Mouse (Mus musculus) layer of hippocampus, adult 11-12 months (tissue): Measurements from ENCODE around the gene Ckm.
A peak's percentile ranks its signal among the peaks of the same experiment; 100 is the strongest.

Source experiments
- DNase-seq: peaks from one replicate; pipeline ENCODE4 v3.0.0; 2022; ENCODE audit warnings: low spot score

The Ckm gene

DNA sequence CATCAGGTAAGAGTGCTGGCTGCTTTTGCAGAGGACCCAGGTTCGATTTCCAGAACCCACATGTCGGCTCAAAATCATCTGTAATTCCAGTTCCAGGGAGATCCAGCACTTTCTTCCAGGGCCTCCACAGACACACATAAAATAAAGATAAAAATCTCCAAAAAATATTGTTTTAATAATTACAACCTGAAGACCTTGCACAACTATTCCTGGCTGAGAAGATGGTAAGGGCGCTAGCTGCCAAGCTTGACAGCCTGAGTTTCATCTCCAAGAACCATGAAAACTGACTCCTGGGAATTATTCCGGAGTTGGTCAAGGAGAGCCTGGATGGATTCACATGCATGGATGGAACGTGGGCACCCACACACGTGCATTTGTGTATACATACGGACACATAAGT is at the start of gene Ckm:
Gene Ckm, plus strand, starts transcription at position 301 of the 400 bp plus-strand sequence.
- no peak for DNase-seq

DNA sequence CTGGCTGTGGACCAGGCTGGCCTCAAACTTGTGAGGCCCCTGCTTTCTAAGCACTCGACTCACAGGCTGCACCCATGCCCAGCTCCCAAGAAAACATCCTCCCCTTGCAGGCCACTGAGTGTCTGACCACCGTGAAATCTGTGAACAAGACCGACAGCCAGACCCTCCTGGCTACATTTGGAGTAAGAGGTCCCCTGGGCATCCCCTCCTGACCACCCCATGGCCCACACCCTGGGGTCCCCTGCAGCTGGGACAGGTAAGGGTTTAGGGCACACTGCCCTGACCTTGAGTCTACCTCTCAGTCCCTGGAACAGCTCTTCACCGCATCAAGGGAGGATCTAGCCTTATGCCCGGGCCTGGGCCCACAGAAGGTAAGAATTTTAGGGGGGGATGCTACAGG is 49.6 kb upstream of the Ckm start:
- no peak for DNase-seq

DNA sequence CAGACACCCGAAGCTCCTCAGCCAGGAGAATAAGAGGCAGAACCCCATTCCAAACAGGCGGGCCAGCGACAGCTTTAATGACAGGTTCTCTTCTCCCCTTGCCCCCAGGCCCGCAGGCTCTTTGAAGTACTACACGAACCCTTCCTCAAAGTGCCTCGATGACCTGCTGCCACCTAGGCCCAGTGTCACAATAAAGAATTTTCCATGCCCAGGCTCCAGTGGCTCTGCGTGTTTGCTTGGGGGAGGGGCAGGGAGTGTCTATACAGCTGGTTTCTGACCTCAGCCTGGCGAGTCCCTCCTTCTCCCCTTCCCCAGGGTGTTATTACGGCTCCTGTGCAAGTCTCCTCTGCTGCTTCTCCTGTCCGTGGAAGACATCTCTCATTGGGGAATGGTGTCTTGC is 48.3 kb upstream of the Ckm start:
- no peak for DNase-seq

DNA sequence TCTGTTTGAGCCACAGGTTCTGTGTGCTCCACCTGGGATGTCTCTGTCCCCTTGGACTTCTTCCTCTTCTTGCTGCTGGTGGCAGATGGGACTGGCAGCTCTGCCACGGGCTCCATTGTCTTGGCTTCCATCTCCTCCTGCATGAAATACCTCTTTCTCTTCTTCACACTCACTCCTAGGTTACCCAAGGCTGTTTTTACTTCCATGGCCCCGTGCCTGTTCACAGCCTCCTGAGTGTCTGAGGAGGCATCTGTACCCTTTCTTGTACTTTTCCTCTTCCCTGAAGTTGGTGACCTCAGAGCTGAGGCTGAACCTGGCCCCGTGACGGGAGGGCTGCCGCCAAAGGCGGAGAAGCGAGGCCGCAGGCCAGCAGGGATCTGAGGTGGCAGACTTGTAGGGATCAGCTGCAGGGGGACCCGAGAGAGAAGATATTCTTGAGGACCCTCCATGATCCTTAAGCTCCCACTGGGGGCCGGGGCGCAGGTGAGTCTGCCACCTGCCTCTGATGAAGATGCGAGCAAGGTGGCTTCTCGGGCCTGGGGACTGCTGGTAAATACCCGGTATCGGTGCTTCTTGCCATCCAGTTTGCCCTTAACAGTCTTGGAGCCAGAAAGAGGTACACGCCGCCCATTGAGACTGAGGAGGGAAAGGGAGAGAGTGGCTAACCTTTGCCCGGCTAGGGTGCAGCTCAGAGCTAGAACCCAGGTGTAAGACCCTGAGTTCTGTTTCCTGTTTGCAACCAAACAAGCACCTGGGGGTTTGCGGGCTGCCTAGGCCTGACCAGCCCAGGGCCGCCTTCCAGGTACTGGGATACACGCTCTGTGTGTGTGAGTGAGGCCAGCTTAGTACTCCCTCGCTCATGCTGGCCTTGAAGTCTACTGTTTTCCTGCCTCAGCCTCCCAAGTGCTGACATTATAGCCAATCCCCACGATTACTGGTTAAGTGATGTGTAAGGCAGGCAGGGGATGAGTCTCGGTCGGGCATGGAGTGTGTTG is 46.9 kb upstream of the Ckm start:
- no peak for DNase-seq

DNA sequence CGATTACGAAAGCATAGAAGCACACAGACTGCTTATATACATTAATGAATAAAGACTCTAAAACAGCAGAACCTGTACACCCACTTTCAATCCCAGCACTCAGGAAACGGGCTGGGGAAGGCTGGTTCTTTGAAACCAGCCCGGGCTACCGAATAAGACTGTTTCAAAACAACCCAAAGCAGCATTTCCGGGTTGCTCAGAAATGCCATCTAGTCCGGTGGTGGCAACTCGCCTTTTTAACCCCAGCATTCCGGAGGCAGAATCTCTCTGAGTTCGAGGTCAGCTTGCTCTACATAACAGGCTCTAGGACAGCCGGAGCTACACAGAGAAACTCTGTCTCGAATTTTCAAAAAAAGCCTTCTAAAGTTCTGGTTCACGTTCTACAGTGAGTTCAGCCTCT is 45.9 kb upstream of the Ckm start:
- DNase-seq: no peak

DNA sequence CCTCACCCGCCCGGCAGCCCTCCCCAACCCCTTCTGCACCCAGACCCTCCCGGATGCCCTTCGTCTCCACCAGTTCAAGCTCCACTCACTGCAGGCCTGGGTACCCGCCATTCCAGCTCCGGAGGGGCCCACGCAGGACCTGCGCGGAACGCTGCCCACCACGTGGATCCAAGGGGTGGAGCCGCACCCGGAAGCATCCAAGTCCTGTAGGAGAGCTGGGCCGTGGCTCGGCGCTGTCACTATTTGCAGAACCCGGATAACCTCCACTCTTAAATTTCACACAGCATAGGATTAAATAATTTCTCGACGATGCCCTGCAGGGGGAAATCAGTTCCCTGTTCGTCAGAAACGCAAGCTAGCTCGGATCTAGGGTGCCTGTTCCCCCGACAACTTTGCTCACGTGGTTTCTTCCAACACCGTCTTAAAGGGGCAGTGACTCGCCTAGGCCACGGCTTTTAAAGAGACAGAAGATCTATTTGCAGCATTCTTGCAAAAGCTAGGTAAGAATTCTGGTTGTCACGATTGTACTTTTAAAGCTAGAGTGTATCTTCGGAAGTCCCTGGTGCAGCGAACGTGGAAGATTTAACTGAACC is 45.2 kb upstream of the Ckm start, which contains the start of the genes Cd3eap and Ppp1r13l:
Gene Cd3eap, minus strand, starts transcription at position 185 of the 593 bp plus-strand sequence.
Gene Ppp1r13l, plus strand, starts transcription at position 451 of the 593 bp plus-strand sequence.
- peak; percentile 90 for DNase-seq

DNA sequence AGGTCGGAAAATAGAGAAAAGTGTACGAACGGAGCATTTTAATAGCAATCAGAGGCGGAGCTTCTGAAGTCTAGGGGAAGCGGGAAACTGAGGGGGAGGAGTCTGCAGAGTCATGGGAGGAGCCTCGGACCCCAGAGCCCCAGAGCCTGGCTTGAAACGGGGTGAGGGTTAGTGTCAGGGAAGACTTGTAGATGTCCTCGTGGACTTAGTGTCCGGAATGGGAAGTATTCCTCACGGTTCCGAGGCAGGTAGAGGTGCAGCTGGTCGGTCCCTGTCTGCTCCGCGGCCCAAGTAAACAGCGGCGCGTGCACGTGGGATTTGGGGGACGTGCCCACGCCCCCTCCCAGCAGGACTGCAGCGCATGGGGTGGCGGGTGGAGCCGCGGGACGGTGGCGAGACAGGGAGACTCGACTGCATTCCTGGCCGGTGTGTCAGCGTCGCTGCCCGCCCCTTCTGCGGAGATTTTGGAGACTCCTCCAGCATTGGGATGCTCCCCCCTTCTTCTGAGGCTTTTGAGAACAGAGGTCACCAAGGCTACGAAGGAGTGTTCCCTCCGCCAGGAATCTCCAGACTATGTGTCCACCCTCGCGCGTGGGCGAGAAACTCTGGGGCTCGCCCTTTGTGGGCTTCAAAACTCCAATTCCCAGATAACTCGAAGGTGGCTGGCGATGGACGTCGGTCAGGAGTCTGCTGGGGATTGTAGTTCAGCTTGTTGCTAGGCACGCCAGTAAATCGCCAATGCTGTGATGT is 44.5 kb upstream of the Ckm start:
- peak; percentile 74 for DNase-seq

DNA sequence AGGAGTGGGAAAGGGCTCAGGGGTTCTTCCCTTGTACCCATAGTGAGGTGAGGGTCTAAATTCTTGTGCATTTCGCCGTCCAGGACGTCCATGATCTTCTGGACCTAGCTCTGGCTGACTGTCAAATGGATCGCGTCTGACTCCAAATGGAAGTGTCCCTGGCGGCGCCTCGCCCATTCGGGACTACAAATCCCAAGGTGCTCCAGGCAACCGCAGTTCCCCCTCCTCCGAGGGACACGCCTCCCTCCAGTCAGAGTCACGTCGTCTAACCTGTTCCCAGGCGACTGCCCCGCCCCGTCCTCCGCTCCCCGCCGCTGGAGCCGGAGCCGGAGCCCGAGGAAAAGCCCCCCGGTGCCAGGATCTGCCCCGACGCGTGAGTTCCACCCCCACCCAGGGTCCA is 43.6 kb upstream of the Ckm start:
- peak; percentile 90 for DNase-seq

DNA sequence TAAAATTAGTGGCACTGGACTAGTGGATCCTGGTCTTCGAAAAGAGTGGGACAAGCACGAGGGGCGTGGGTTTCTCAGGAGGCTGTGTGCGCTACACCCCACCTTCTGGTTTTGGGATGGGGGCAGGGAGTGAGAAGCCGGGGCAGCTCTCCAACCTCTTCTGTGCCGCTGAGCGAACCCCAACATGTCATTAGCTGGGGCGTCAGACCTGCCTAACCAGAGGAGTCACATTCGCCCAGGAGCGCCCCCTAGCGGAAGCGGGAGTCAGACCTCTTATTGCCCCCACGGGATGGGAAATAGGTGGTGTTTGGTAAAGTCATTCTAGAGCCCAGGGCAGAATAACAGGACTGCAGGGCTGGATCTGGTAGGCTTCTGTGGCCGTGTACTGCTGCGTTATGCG is 42.9 kb upstream of the Ckm start:
- DNase-seq: peak; percentile 79

DNA sequence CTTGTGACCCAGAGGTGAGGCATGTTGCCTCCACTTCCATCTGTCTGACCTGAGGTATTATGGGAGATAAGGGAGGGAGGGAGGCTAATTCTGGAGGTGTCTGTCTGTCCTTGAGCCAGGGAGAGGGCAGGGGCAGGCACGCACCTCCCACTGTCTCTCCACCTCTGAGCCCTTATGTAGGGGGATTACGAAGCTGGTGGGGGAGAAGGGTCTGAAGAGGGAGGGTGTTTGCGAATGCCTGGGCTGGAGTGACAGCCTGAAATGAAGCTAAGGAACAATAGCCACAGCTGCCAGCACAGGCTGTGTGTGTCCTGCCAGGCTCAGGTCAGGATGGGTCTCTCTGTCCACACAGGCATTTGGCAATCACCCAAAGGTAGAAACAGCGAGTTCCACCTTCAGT is 42.3 kb upstream of the Ckm start:
- DNase-seq: no peak

DNA sequence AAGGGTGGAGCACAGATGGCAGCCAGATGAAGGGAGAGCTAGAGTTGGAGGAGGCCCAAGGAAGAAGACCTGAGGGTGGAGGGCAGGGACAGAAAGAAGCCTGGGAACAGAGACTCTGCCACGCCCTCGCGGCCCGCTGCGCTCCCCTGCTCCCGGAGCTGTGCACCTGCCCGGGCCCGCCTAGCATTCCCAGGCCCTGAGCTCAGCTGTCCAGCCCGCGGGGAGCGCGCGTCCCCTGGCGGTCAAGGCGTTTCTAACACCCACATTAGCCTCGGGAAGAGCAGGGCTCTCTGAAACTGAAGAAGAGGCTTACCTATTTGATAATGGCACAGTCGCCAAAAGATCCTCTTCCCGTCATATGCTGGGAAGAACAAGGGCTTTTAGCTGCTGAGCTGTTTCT is 40.7 kb upstream of the Ckm start:
- DNase-seq: peak; percentile 52

DNA sequence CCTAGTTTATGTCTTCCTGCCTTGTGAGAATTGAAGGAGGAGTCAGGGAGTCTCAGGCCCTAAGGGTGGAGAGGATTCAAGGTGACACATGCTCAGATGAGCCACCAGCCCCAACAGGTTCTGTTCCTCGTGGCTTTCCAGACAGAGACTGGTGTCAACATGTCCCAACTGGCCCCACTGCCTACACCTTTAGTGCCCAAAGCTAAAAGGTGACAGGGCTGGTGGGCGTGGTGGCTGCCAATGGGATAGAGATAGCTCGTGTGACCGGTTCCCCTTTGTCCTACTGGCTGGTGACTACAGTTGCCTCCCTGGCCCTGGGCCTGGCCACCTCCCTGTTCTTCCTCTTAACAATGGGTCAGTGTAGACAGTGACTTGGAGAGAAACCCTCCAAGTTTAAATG is 39.2 kb upstream of the Ckm start:
- DNase-seq: no peak

DNA sequence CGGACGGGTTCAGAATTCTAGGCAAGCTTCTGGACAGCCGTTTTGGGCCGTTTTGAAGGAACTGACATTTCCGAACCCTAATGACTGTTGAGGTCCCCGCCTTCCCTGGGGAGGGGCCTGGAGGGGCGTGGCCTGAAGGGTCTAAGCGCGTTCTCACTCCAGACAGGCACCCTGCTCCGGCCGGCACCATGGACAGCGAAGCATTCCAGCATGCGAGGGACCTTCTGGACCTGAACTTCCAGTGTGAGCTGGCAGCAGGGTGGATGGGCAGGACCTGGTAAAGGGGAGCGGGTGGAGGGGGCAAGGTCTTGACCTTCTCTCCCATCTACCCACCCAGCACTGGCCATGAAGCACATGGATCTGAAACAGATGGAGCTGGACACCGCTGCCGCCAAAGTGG is 36.2 kb upstream of the Ckm start:
- no peak for DNase-seq

DNA sequence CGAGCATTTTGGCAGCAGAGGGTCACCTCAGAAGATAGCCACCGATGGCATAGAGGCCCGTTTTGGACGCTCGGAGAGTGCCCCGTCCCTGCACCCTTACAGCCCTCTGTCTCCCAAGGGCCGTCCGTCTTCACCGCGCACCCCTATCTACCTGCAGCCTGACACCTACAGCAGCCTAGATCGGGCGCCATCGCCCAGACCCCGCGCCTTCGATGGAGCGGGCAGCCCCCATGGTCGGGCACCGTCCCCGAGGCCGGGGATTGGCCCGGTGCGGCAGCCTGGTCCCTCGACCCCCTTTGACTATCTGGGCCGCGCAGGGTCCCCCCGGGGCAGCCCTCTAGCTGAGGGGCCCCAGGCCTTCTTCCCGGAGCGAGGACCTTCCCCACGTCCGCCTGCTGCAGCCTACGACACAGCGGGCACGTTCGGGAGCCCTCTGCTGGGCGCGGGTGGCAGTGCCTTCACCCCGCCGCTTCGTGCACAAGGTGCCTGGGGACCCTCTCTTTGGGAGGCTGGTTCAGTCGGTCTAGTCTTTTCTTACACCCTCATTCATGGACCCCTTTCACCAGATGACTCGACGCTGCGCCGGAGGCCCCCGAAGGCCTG is 34.7 kb upstream of the Ckm start:
- peak; percentile 68 for DNase-seq

DNA sequence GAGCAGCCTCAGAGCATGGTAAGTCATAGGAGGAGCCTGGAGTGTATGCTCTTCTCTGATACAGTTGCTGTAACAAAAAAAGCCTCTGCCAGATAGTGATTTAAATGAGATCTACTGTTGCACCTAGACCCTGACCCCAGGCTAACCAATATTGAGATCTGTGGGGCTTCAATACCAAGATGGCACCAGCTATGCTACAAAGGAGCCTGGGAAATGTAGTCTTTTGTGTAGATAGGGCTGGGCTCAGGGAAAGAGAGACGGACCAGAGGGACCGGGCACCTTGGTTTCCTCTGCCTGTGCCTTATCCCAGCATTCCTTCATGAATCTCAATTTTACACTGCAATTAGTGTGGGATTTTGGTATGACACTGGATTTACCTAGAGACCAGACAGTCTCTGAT is 31.2 kb upstream of the Ckm start:
- no peak for DNase-seq

DNA sequence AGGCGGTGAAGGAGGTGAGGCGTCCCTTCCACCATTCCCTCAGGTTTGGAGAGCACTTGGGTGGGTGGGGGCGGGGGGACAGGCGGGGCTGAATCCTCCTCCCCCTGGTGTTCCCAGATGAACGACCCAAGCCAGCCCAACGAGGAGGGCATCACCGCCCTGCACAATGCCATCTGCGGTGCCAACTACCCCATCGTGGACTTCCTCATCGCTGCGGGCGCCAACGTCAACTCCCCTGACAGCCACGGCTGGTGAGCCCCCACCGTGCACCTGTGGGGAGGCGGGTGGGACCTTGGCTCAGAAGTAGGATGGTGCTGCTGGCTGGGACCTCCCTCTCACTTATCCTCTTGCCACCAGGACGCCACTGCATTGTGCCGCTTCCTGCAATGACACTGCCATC is 29.2 kb upstream of the Ckm start:
- DNase-seq: no peak

DNA sequence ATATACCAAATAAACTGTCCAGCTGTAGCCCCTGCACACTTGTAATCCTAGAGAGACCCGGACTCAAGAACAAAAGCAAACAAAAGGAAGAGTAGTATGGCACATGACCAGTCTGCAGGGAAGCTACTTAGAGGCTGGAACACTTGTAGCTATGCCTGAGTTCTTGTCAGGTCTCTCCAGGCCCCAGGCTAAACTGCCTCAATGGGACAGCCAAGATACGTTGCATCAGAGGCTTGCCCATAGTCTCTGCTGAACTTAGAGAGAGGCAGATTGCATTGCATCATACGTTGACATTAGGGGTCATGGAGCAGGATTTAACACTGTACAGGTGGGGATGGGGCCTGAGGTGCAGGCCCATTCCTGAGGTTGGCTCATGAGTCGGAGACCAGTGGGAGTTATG is 28.6 kb upstream of the Ckm start:
- no peak for DNase-seq

DNA sequence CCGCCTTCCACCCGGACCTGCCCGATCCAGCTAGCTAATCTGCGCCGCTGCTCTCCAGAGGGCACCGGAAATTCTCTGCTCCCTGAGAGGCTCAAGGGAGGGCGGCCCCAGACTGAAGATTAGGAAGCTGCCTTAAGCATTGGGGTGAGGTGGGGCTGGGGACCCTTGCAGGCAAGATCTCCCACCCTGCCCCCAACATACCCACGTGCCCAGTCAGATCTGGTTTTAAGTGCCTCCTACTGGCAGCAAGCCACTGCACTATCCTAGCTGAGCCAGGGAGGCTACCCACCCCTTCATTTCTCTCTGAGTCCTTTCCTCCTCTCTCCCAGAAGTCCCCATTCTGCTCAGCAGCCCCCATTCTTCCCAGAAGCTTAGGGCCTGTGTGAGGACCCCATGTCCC is 26.5 kb upstream of the Ckm start:
- DNase-seq: no peak

DNA sequence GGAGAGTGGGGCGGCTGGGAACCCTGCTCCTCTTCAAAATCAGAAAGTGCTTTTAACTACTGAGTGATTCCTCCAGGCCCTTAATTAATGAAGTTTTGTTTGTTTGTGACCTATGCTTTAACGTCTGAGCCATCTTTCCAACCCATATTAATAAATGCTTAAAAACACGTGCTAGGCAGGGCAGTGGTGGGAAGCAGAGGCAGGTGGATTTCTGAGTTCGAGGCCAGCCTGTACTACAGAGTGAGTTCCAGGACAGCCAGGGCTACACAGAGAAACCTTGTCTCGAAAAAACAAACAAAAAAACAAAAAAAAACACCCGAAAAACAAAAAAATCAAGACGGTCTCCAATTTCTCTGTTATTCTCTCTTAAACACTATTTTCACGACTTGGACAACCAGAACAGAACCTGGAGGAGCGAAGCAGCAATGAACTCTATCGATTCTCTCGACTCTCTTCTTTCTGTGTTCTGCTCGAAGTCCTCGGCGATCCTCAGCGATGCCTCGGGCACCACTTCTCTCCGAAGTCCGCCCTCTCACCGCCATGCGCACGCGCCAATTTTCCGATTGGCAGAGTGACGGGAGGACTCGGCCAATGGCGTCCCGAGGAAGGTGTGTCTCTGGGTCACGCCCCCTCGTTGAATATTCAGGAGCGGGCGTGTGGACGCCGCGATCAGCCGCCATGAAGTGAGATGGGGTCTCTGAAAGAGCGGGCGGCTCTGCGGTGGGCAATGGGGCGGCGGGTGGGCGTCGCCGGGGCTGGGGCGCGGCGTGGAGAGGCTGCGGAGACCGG is 23.0 kb upstream of the Ckm start, which contains the start of gene Ercc2:
Gene Ercc2, plus strand, starts transcription at position 634 of the 789 bp plus-strand sequence.
- peak; percentile 98 for DNase-seq

DNA sequence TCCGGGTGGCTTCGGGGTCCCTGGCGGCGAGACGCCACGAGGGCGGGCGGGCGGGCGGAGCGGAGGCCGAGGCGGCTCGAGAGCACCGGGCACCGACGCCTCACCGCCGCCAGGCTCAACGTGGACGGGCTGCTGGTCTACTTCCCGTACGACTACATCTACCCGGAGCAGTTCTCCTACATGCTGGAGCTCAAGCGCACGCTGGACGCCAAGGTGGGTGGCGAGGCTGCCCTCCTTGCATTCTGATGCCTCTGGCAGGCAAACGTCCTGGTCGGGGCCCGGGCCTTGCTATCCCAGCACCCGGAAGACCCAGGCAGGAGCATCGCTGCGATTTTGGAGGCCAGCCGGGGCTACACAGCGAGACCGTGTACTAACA is 22.4 kb upstream of the Ckm start:
- no peak for DNase-seq

DNA sequence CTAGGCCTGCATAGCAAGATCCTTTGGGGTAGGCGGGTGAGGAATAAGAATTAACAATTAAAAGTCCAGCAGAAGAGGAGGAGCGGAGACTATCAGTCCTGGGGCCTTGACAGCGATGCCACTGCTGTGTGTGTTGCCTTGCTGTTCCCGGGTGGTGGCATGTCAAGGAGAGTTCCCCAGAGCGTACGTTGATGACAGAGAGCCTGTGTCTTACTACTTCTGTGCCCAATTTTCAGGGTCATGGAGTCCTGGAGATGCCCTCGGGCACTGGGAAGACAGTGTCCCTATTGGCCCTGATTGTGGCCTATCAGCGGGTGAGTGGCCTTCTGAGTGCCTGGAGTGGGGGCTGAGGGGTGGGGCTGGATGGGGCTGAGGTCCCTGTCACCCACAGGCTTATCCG is 20.9 kb upstream of the Ckm start:
- no peak for DNase-seq
